Mouse (Mus musculus) embryo, embryonic 10 days (tissue): ENCODE data around the gene Pgc.

Source experiments
- DNase-seq: peaks from one replicate; pipeline ENCODE4 v3.0.0-alpha.2; 2015; ENCODE audit warnings: low spot score

The Pgc gene

GRCm38 (mm10) chr17:47708972-47709371 lies 17.7 kb upstream of the Pgc start:
- DNase-seq, result no peak

DNA sequence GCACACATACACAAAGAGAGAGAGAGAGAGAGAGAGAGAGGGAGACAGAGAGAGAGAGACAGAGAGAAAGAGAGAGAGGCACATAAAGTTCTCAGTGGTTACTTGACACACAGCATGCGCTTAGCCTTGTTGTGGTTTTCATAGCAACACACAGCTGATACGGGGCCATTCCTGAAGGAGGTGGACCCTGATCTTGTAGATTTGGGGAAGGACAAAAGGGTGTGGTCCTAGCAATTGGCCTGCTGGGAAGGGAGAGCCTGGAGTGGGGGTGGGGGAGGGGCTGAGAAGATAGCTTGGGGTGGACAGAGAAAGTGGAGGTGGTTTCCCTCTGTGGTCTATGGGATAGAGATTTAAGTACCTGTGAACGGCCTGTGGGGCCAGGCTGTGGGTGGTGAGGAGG lies 16.6 kb upstream of the Pgc start:
- DNase-seq, result no peak

DNA sequence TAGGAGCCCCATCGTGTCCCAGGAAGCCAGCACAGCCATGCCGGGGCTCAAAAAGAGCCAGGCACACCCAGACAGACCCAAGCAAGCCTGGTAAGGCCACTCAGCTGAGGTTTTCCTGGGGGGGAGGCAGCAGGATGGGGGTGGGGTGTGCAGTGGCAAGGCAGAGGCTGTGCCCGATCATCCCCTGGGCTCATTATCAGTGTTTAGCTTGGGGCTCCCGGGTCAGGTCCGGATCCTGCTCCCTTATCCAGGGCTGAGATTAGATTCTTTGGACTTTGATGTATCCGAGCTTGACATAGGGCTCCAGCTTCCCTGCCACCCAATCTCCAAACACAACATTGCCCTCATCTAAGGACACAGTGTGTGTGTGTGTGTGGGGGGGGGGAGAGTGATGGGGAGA lies 14.8 kb upstream of the Pgc start:
- no peak for DNase-seq

DNA sequence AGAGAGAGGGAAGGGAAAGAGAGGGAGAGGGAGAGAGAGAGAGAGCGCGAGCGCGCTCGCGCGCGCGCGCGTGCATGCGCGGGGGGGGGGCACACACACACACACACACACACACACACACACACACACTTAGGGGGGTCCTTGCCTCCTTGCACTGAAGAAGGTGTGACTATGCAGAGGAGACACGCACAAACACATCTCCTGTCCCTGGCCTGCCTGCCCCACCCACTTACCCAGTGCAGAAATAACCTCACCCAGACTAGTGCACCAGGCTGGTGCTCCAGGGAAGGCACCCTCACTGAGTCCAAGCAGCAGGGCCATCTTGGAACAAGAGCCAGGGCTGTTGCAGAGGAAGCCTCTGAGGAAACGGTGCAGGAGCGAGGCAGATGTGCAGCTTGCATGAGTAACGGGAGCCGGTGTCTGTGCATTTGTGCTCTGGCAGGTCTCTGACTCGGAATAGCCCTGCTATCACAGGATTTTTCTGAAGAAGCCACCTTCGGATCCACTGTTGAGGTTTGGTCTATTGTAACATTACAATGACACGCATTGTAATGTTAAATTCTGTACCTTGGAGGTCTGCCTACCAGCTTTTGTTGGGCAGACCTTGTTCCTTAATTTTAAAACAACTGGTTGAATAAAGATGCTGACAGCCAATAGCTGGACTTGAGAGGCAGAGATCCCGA lies 13.6 kb upstream of the Pgc start:
- DNase-seq, result no peak

GRCm38 (mm10) chr17:47715037-47715436 lies 11.6 kb upstream of the Pgc start:
- no peak for DNase-seq

DNA sequence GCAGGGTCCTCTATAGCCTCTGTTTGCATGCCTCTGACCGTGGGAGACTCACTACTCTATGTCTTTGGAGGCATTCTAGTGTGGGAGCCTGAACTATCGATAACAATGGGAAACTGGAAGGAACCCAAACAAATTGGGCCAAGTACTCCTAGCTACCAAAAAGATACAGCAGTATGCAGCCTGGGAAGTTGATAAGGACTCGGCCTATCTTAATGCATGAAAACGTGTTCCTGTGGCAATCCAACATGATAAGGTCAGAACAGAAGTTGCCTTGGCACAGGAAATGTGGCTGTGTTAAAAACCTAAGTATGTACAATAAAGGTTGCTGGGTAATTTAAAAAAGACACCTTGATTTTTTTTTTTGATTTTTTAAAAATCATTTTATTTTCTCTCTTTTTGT lies 5.5 kb upstream of the Pgc start:
- DNase-seq, result no peak

- no peak for DNase-seq
Observed at GRCm38 (mm10) chr17:47730633-47731575, 4.3 kb downstream of the Pgc start.

- no peak for DNase-seq
Observed at GRCm38 (mm10) chr17:47735553-47736100, 9.0 kb downstream of the Pgc start.

- DNase-seq, result peak; percentile 95
Observed at GRCm38 (mm10) chr17:47736856-47737255, 10.2 kb downstream of the Pgc start, which contains the start of gene Tfeb. Gene Tfeb (plus strand): TSS chr17:47737030.

- peak; percentile 74 for DNase-seq
Observed at GRCm38 (mm10) chr17:47737271-47738065, 10.8 kb downstream of the Pgc start.

DNA sequence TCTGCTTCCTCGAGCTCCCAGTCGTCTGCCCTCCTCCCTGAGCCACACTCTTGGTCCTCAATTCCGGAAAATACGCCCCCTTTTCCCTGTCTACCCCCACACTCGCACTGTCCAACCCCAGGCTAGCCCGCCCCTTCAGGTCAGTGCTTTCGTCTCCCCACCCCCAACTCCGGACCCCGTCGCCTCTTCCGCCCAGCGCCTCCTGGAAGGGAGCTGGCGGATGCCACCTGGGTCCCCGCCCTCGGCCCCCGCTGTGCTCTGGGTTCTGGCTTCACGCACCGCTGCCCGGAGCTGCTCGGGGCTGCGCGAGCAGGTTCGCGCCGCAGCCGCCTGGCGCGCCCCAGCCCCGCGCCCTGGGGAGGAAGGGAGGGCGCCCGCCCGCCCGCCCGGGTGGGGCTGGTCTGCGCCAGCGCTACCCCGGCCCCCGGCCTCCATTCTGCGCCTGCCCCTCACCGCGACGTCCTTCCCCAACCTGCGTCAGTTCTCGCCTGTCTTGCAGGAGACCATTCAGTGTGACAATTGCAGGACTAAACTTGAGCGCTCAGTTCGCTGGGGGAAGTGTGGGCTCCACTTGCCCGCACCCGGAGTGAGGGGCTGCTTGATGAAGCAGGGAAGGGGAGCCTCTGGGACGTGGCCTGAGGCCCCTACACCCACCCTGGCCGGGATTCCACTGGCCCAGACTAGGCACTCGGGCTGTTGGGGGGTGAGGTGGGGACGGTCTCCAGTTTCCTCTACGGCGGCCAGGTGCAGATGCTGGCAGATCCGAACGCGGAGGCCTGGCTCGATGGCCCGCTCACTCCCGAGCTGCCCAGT lies 11.6 kb downstream of the Pgc start:
- DNase-seq, result peak; percentile 36

GRCm38 (mm10) chr17:47738879-47739798 lies 12.5 kb downstream of the Pgc start:
- DNase-seq, result no peak

DNA sequence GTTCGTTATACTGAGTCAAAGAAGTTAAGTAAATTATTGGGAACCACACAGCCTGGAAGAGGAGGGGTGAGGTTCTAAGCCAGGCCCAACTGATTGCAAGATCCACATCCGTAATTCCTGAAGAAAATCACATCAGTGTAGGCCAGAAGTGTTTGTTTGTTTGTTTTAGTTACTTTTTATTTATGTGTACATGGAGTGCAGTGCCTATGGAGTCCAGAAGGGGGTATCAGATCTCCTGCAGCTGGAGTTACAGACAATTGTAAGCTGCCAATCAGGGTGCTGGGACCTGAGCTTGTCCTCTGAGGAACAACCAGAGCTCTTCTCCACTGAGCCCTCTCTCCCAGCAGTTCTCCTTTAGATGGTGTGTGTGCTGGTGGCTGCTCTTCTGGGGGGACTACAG lies 13.5 kb downstream of the Pgc start:
- no peak for DNase-seq

- no peak for DNase-seq
Observed at GRCm38 (mm10) chr17:47742991-47743734, 16.5 kb downstream of the Pgc start.

DNA sequence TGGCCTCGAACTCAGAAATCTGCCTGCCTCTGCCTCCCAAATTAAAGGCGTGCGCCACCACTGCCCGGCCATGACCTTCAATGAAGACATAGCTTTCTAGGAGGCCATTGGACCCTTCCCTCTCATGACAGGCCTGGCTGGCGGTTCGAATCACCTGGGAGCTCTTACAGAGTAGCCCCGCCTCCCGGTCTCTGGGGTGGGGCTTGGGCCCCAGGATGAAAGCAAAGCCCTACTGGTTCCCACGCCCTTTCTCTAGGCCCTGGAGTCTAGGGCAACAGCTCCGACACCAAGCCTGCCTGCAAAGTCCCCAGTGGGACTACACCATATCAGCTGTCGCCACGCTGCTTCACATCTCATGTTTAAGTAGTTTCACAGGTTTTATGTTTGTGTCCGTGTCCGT lies 17.4 kb downstream of the Pgc start:
- no peak for DNase-seq

GRCm38 (mm10) chr17:47744746-47745368 lies 18.2 kb downstream of the Pgc start:
- DNase-seq, result no peak

DNA sequence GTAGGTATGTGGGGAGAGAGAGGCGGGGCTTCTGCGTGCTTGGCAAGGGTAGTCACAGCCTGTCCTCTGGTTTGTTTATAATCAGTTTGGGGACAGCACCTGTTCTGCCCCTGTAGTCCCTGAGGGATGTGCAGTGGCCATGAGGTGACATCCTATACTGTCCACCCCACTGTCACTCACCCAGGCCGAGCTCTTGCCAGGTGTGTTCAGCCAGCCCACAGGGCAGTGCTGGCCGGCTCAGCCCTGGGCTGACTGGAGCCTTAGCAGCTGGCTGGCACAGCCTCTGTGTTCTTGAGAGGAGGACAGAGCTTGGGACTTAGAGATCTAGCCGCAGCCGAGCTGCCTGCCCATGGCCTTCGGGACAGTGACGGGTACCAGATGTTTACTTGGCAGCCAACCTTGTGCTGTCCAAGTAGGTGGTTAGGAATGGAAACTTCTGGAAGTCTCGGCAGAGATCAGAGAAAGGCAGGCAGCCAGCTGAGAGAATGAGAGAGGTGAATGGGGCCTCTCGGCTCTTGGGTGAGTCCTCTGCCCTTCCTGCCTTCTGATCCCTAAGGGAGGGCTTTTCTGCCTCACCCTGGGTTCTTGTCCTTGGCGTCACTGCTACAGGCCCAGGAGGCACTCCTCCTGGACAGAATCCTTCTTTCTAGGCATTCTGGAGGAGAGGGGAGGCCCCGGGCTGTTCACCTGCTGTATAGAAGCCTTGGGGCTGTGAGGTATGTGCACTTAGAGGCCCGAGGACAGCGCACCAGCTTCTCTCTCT lies 22.3 kb downstream of the Pgc start:
- DNase-seq, result no peak

DNA sequence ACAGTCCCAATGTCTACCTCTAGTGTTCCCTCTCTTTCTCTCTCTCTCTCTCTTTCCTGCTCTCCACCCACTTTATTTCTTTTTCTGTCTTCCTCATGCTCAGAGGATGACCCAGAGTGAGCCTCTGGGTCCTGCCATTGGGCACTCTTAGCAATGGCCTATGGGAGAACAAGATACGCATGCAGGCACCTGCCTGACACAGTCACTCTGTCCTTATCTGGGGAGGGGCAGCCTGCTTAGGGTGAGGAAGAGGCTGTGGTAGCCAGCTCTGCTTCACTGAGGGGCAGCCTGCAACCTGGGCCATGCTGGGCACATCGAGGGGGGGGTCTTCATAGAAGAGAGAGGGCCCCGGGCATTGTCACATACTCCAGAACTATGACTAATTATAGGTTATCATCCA lies 23.0 kb downstream of the Pgc start:
- no peak for DNase-seq
